Mouse (Mus musculus): ENCODE measurements around the gene Tctex1d1.

- TF ChIP-seq POLR2A (IDR thresholded peaks at IDR 0.05; ENCODE audit: borderline replicate concordance, extremely low read depth, insufficient read depth, insufficient read length, poor library complexity, severe bottlenecking) (no peak), CTCF (IDR thresholded peaks at IDR 0.05; ENCODE audit: borderline replicate concordance, extremely low read depth, insufficient read depth, insufficient read length) (no peak)
Measured at GRCm38 (mm10) chr4:103027745-103028144, 49.3 kb downstream of the Tctex1d1 start.
